Mouse (Mus musculus): Measurements from ENCODE around the gene Dcst2. TPM values are rescaled to one million over a fixed set of nuclear protein-coding genes. Genes with fewer than 3 reads are reported as not detected.

The Dcst2 gene
- polyA plus RNA-seq, 1 experiment from 2014 or later, result 0.06 TPM

- TF ChIP-seq CTCF (IDR thresholded peaks at IDR 0.05), result no peak
- DNase-seq (ENCODE audit: low read depth, low spot score) (no peak), ATAC-seq (no peak)
- POLR2A ChIA-PET, result interaction anchor here (1.3 to 8.2 kb wide), 4 partner anchors 14 to 85 kb away, joined by 3 to 56 read pairs (median 15); partner anchors contain the start of gene Flad1
- in situ Hi-C loops (cut with MboI; ENCODE audit: low pct_unique_long_range_greater_than_20kb), result no loop called here
- no peaks in the 10 kb centered on the region for H3K27me3 ChIP-seq
- CTCF ChIA-PET, result interaction anchor here (0.7 to 4.0 kb wide), 24 partner anchors 11 to 109 kb away, joined by 3 to 50 read pairs (median 5); partner anchors contain the start of genes Cks1b, Pbxip1, Pmvk and Shc1
Observed at GRCm38 (mm10) chr3:89396654-89397005, 34.9 kb downstream of the Dcst2 start.

DNA sequence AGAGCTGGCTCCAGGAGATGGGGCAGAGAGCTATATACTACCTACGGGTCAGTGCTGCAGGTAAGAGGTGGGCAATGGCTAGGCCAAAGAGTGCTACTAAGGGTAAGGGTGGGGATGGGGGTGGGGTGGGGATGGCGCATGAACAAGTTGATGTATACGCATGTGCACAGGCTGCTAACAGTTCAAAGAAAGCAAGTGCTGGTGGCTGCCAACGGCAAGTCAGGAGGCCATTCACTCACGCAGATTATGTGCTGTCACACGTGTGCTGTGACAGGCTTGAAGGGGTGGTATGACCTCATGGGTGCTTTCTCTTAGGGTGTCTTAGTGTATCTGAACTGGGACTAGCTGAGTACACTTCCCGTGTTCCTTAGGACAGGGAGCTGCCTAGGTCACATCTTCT lies 39.6 kb downstream of the Dcst2 start:
- ChIA-PET CTCF (no interaction called here), POLR2A (interaction anchor here (0.6 kb wide), 1 partner anchor 1632 kb away, joined by 3 read pairs; no protein-coding TSS in a partner anchor)
- TF ChIP-seq CTCF (IDR thresholded peaks at IDR 0.05), result no peak
- in situ Hi-C loops (cut with MboI; ENCODE audit: low pct_unique_long_range_greater_than_20kb), result no loop called here
- no peak for DNase-seq (ENCODE audit: low read depth, low spot score)
- ATAC-seq, result no peak
- H3K27me3 ChIP-seq, result no peaks in the 10 kb centered on the region

GRCm38 (mm10) chr3:89402693-89403092 lies 40.9 kb downstream of the Dcst2 start, which contains the start of gene Lenep:
Lenep (minus strand) TSS chr3:89402793.
- in situ Hi-C loops (cut with MboI; ENCODE audit: low pct_unique_long_range_greater_than_20kb), result no loop called here

GRCm38 (mm10) chr3:89406887-89407286 lies 45.1 kb downstream of the Dcst2 start:
- in situ Hi-C loops (cut with MboI; ENCODE audit: low pct_unique_long_range_greater_than_20kb), result no loop called here
- ChIA-PET CTCF (interaction anchor here (6.2 kb wide), 1 partner anchor 11 kb away, joined by 50 read pairs; the partner anchor contains the start of gene Zbtb7b), POLR2A (interaction anchor here (1.6 to 1.7 kb wide), 2 partner anchors 11 kb away, joined by 4 read pairs; partner anchors contain the start of genes Cks1b and Shc1)
- no peak for TF ChIP-seq CTCF (IDR thresholded peaks at IDR 0.05)
- no peaks in the 10 kb centered on the region for H3K27me3 ChIP-seq
- ATAC-seq (no peak), DNase-seq (ENCODE audit: low read depth, low spot score) (no peak)

More at GRCm38 (mm10) chr3:89402693-89403092, 40.9 kb downstream of the Dcst2 start, which contains the start of gene Lenep:
- ChIA-PET POLR2A (interaction anchor here (0.7 kb wide), 1 partner anchor 9 kb away, joined by 3 read pairs; no protein-coding TSS in a partner anchor), CTCF (interaction anchor here (0.8 to 1.0 kb wide), 2 partner anchors 9 to 22 kb away, joined by 3 read pairs; no protein-coding TSS in a partner anchor)
- TF ChIP-seq CTCF (IDR thresholded peaks at IDR 0.05), result no peak
- H3K27me3 ChIP-seq, result no peaks in the 10 kb centered on the region
- no peak for DNase-seq (ENCODE audit: low read depth, low spot score)
- ATAC-seq, result no peak

GRCm38 (mm10) chr3:89408448-89408847 lies 46.7 kb downstream of the Dcst2 start:
- no peak for TF ChIP-seq CTCF (IDR thresholded peaks at IDR 0.05)
- no peak for DNase-seq (ENCODE audit: low read depth, low spot score)

GRCm38 (mm10) chr3:89409701-89410100 lies 47.9 kb downstream of the Dcst2 start:
- DNase-seq (ENCODE audit: low read depth, low spot score), result no peak
- H3K27me3 ChIP-seq, result no peaks in the 10 kb centered on the region
- ChIA-PET CTCF (interaction anchor here (0.9 to 6.2 kb wide), 4 partner anchors 10 to 13 kb away, joined by 3 to 50 read pairs (median 4); partner anchors contain the start of gene Zbtb7b), POLR2A (interaction anchor here (1.1 to 3.5 kb wide), 4 partner anchors 10 to 18 kb away, joined by 3 to 17 read pairs (median 7); partner anchors contain the start of gene Zbtb7b)
- ATAC-seq, result no peak
- in situ Hi-C loops (cut with MboI; ENCODE audit: low pct_unique_long_range_greater_than_20kb), result no loop called here
- TF ChIP-seq CTCF (IDR thresholded peaks at IDR 0.05), result no peak

More at GRCm38 (mm10) chr3:89408448-89408847, 46.7 kb downstream of the Dcst2 start:
- in situ Hi-C loops (cut with MboI; ENCODE audit: low pct_unique_long_range_greater_than_20kb), result no loop called here
- no peaks in the 10 kb centered on the region for H3K27me3 ChIP-seq
- CTCF ChIA-PET, result interaction anchor here (6.2 kb wide), 1 partner anchor 12 kb away, joined by 50 read pairs; the partner anchor contains the start of gene Zbtb7b
- ATAC-seq, result no peak
- POLR2A ChIA-PET, result interaction anchor here (0.9 kb wide), 1 partner anchor 8 kb away, joined by 5 read pairs; no protein-coding TSS in a partner anchor

- in situ Hi-C loops (cut with MboI; ENCODE audit: low pct_unique_long_range_greater_than_20kb), result no loop called here
- POLR2A ChIA-PET, result interaction anchor here (1.1 to 3.5 kb wide), 3 partner anchors 12 to 19 kb away, joined by 5 to 17 read pairs (median 9); partner anchors contain the start of gene Zbtb7b
- CTCF ChIA-PET, result interaction anchor here (1.7 to 6.2 kb wide), 3 partner anchors 11 to 46 kb away, joined by 4 to 50 read pairs (median 4); partner anchors contain the start of gene Zbtb7b
- ATAC-seq (no peak), DNase-seq (ENCODE audit: low read depth, low spot score) (no peak)
- H3K27me3 ChIP-seq, result no peaks in the 10 kb centered on the region
- no peak for TF ChIP-seq CTCF (IDR thresholded peaks at IDR 0.05)
Observed at GRCm38 (mm10) chr3:89410864-89411263, 49.1 kb downstream of the Dcst2 start.

DNA sequence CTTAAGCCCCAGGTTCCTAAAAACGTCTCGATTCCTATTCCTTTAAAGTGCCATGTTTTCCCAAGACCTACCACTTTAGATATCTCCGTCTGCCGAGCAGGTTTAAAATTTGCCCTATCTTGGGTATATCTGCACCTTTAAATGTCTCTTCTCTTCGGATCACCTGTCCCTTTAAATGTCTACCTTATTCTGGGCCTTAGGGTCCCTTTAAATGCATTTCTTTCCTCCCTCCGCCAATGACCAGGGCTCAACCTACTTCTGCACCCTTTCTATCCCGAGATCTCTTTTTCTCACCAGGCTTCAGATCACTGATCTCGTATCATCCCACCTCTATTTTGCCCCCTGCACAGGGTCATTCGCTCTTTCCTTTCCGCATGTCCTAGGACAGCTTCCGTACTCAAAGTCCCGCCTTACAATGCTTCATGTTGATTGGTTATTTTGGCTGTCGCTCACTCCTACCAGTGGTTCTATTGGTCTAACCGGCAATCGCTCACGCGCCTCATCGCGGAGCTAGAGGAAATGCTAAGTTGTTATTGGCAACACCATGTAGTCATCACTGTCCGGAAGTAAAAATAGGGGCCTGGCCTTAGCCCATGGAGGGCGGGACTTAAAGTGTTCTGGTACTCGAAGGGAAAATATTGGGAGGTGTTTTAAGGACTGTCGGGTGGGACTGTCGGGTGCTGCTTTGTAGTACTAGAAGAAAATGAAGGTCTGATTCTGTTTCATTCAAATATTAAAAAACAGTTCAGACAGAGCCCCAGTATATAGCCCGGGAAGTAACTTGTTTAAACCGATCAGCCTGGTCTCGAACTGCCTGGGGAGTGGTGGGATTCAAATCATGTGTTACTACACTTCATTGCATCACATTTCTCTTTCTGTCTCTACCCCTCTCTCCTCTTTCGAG lies 50.0 kb downstream of the Dcst2 start, which contains the start of gene Flad1:
Gene Flad1, minus strand, starts transcription at position 381 of the 904 bp plus-strand sequence.
- ATAC-seq, result peak; percentile 97
- in situ Hi-C loops (cut with MboI; ENCODE audit: low pct_unique_long_range_greater_than_20kb), result no loop called here
- H3K27me3 ChIP-seq, result no peaks in the 10 kb centered on the region
- POLR2A ChIA-PET, result interaction anchor here (0.6 to 3.5 kb wide), 3 partner anchors 9 to 21 kb away, joined by 3 to 17 read pairs (median 4); partner anchors contain the start of genes Lenep and Zbtb7b
- CTCF ChIA-PET, result interaction anchor here (0.6 to 1.7 kb wide), 5 partner anchors 9 to 93 kb away, joined by 3 to 9 read pairs (median 4); no protein-coding TSS in a partner anchor
- DNase-seq (ENCODE audit: low read depth, low spot score), result peak; percentile 100
- TF ChIP-seq CTCF (IDR thresholded peaks at IDR 0.05), result no peak

- CTCF ChIA-PET, result interaction anchor here (2.6 kb wide), 1 partner anchor 20 kb away, joined by 16 read pairs; no protein-coding TSS in a partner anchor
- ATAC-seq (no peak), DNase-seq (ENCODE audit: low read depth, low spot score) (no peak)
- in situ Hi-C loops (cut with MboI; ENCODE audit: low pct_unique_long_range_greater_than_20kb), result no loop called here
- POLR2A ChIA-PET, result interaction anchor here (0.8 to 1.5 kb wide), 3 partner anchors 8 to 79 kb away, joined by 3 to 13 read pairs (median 5); partner anchors contain the start of gene Zbtb7b
- TF ChIP-seq CTCF (IDR thresholded peaks at IDR 0.05), result no peak
- H3K27me3 ChIP-seq, result no peaks in the 10 kb centered on the region
Observed at GRCm38 (mm10) chr3:89416158-89416557, 54.4 kb downstream of the Dcst2 start.

GRCm38 (mm10) chr3:89417131-89417530 lies 55.4 kb downstream of the Dcst2 start:
- in situ Hi-C loops (cut with MboI; ENCODE audit: low pct_unique_long_range_greater_than_20kb), result no loop called here
- CTCF ChIA-PET, result interaction anchor here (0.8 to 2.6 kb wide), 5 partner anchors 18 to 37 kb away, joined by 3 to 16 read pairs (median 4); partner anchors contain the start of gene Pbxip1
- no peak for TF ChIP-seq CTCF (IDR thresholded peaks at IDR 0.05)

More at GRCm38 (mm10) chr3:89417131-89417530, 55.4 kb downstream of the Dcst2 start:
- DNase-seq (ENCODE audit: low read depth, low spot score), result no peak
- POLR2A ChIA-PET, result interaction anchor here (0.6 to 1.5 kb wide), 12 partner anchors 9 to 353 kb away, joined by 3 to 13 read pairs (median 4); partner anchors contain the start of genes Pbxip1, Pygo2 and Zbtb7b
- ATAC-seq, result no peak
- no peaks in the 10 kb centered on the region for H3K27me3 ChIP-seq
